Mouse (Mus musculus) stomach, embryonic 15.5 days (tissue): ENCODE data around the gene Rasal1. TPM values are rescaled to one million over a fixed set of nuclear protein-coding genes. Genes with fewer than 3 reads are reported as not detected.

Experiments used
- ATAC-seq: fragments of 200-750 bp; cut with Nextera tagmentation; 2 replicates; pipeline ENCODE4 v1.8.0; 2017; ENCODE audit warnings: low read depth, moderate number of reproducible peaks, moderate TSS enrichment; ENCODE audit not compliant: insufficient read depth, low FRiP score
- H3K27ac ChIP-seq: fragments of 300-500 bp; sonication (generic); 2 replicates; pipeline ENCODE4 v1.5.1; 2015; ENCODE audit warnings: mild to moderate bottlenecking, inconsistent platforms
- H3K27me3 ChIP-seq: fragments of 300-500 bp; sonication (generic); replicated peaks from 2 replicates; pipeline ENCODE4 v1.6.1; 2015; ENCODE audit warnings: inconsistent platforms
- H3K36me3 ChIP-seq: fragments of 300-500 bp; sonication (generic); 2 replicates; pipeline ENCODE4 v1.6.1; 2015; ENCODE audit warnings: inconsistent platforms
- H3K4me1 ChIP-seq: fragments of 300-500 bp; sonication (generic); 2 replicates; pipeline ENCODE4 v1.6.1; 2015; ENCODE audit warnings: inconsistent platforms
- H3K4me2 ChIP-seq: fragments of 300-500 bp; sonication (generic); 2 replicates; pipeline ENCODE4 v1.6.1; 2015; ENCODE audit warnings: mild to moderate bottlenecking, inconsistent platforms
- H3K4me3 ChIP-seq: fragments of 300-500 bp; sonication (generic); replicated peaks from 2 replicates; pipeline ENCODE4 v1.5.1; 2015; ENCODE audit warnings: inconsistent platforms
- H3K9ac ChIP-seq: fragments of 300-500 bp; sonication (generic); 2 replicates; pipeline ENCODE4 v1.6.1; 2015; ENCODE audit warnings: inconsistent platforms
- H3K9me3 ChIP-seq: fragments of 300-500 bp; sonication (generic); 2 replicates; pipeline ENCODE4 v1.6.1; 2016; ENCODE audit warnings: inconsistent platforms
- WGBS: fragments of 180-500 bp; shearing (Covaris S2); methylation state at CpG from one replicate; pipeline ENCODE4 v1.1.7; 2015; 5-methylcytosine and 5-hydroxymethylcytosine counted together
- polyA plus RNA-seq: library from polyadenylated mRNA; unstranded; fragments of >200 nt; fragmentation: Nextera tagmentation; extraction: Ambion mirVana; gene quantifications from 2 replicates; pipeline ENCODE4 v1.2.1, GENCODE M21; 2015

Rasal1 gene
- polyA plus RNA-seq, 1 experiment from 2014 or later = 0.54 TPM

- ATAC-seq = no peak
- Histone ChIP-seq H3K36me3 (no peaks in the 10 kb centered on the region), H3K27ac (no peak overlapping the region), H3K27me3 (peaks cover 20% of the 10 kb centered on the region), H3K9ac (no peak overlapping the region), H3K4me2 (no peak overlapping the region), H3K4me1 (peaks cover 6% of the 10 kb centered on the region; the same call in 1 of the 2 replicates), H3K4me3 (no peak overlapping the region), H3K9me3 (no peaks in the 10 kb centered on the region)
- WGBS = 74% methylated on average over 3 of the region's 3 CpGs
Measured at GRCm38 (mm10) chr5:120687484-120687851, 38.9 kb downstream of the Rasal1 start.

- Histone ChIP-seq H3K9ac (no peak overlapping the region), H3K4me3 (no peak overlapping the region), H3K36me3 (no peaks in the 10 kb centered on the region), H3K4me1 (peaks cover 6% of the 10 kb centered on the region; the same call in 1 of the 2 replicates), H3K27ac (no peak overlapping the region), H3K4me2 (no peak overlapping the region), H3K27me3 (peaks cover 20% of the 10 kb centered on the region), H3K9me3 (no peaks in the 10 kb centered on the region)
- no peak for ATAC-seq
- WGBS = 83% methylated on average over 5 of the region's 5 CpGs
Measured at GRCm38 (mm10) chr5:120687897-120688296, 39.3 kb downstream of the Rasal1 start.

- Histone ChIP-seq H3K27ac (no peak overlapping the region), H3K4me3 (no peak overlapping the region), H3K27me3 (peaks cover 19% of the 10 kb centered on the region), H3K9ac (no peak overlapping the region), H3K9me3 (no peaks in the 10 kb centered on the region), H3K4me1 (0 out of 2 replicates have a peak, but pooled peaks cover under 1% of the 10 kb centered on the region), H3K36me3 (no peaks in the 10 kb centered on the region), H3K4me2 (no peak overlapping the region)
- ATAC-seq = no peak
- WGBS = 26% methylated on average over 4 of the region's 4 CpGs
Measured at GRCm38 (mm10) chr5:120688434-120688833, 39.8 kb downstream of the Rasal1 start.

GRCm38 (mm10) chr5:120690417-120690816 is 41.8 kb downstream of the Rasal1 start:
- Histone ChIP-seq H3K4me3 (no peak overlapping the region), H3K9ac (no peak overlapping the region), H3K4me2 (no peak overlapping the region), H3K4me1 (no peaks in the 10 kb centered on the region), H3K9me3 (no peaks in the 10 kb centered on the region), H3K27me3 (peaks cover 28% of the 10 kb centered on the region), H3K36me3 (no peaks in the 10 kb centered on the region), H3K27ac (no peak overlapping the region)
- no peak for ATAC-seq
- 48% methylated on average over 4 of the region's 4 CpGs for WGBS

- no peaks in the 10 kb centered on the region for H3K4me1 ChIP-seq
- ATAC-seq = no peak
- no peak overlapping the region for H3K27ac ChIP-seq
- H3K36me3 ChIP-seq = no peaks in the 10 kb centered on the region
- no peak overlapping the region for H3K4me2 ChIP-seq
- H3K9ac ChIP-seq = no peak overlapping the region
- no peak overlapping the region for H3K4me3 ChIP-seq
- no peaks in the 10 kb centered on the region for H3K9me3 ChIP-seq
- peaks cover 44% of the 10 kb centered on the region for H3K27me3 ChIP-seq
- 73% methylated on average over 19 of the region's 19 CpGs for WGBS
Measured at GRCm38 (mm10) chr5:120692034-120692433, 43.4 kb downstream of the Rasal1 start.

- H3K9me3 ChIP-seq = no peaks in the 10 kb centered on the region
- no peaks in the 10 kb centered on the region for H3K4me1 ChIP-seq
- no peaks in the 10 kb centered on the region for H3K36me3 ChIP-seq
- H3K27me3 ChIP-seq = peaks cover 51% of the 10 kb centered on the region
- no peak overlapping the region for H3K9ac ChIP-seq
- peak overlapping the region; percentile 16; the same call in 1 of the 2 replicates for H3K4me2 ChIP-seq
- WGBS = 27% methylated on average over 38 of the region's 38 CpGs
- H3K27ac ChIP-seq = no peak overlapping the region
- ATAC-seq = no peak
- H3K4me3 ChIP-seq = peak overlapping the region; percentile 15; the same call in 1 of the 2 replicates
Measured at GRCm38 (mm10) chr5:120693931-120694694, 45.5 kb downstream of the Rasal1 start.

GRCm38 (mm10) chr5:120694695-120695074 is 46.1 kb downstream of the Rasal1 start:
- Histone ChIP-seq H3K27ac (no peak overlapping the region), H3K4me1 (no peaks in the 10 kb centered on the region), H3K4me3 (peak overlapping the region; percentile 15; the same call in 1 of the 2 replicates), H3K27me3 (peaks cover 51% of the 10 kb centered on the region), H3K9ac (no peak overlapping the region), H3K9me3 (no peaks in the 10 kb centered on the region), H3K36me3 (no peaks in the 10 kb centered on the region), H3K4me2 (peak overlapping the region; percentile 16; the same call in 1 of the 2 replicates)
- ATAC-seq = no peak
- 22% methylated on average over 41 of the region's 41 CpGs for WGBS

GRCm38 (mm10) chr5:120696057-120696743 is 47.6 kb downstream of the Rasal1 start:
- Histone ChIP-seq H3K4me2 (no peak overlapping the region), H3K4me3 (no peak overlapping the region), H3K27ac (no peak overlapping the region), H3K9me3 (no peaks in the 10 kb centered on the region), H3K9ac (no peak overlapping the region), H3K36me3 (no peaks in the 10 kb centered on the region), H3K27me3 (peaks cover 51% of the 10 kb centered on the region), H3K4me1 (no peaks in the 10 kb centered on the region)
- 69% methylated on average over 16 of the region's 16 CpGs for WGBS
- ATAC-seq = no peak

- ATAC-seq = no peak
- Histone ChIP-seq H3K27ac (no peak overlapping the region), H3K9me3 (no peaks in the 10 kb centered on the region), H3K36me3 (no peaks in the 10 kb centered on the region), H3K27me3 (peaks cover 51% of the 10 kb centered on the region), H3K4me2 (no peak overlapping the region), H3K4me1 (no peaks in the 10 kb centered on the region), H3K4me3 (no peak overlapping the region), H3K9ac (no peak overlapping the region)
- 51% methylated on average over 4 of the region's 4 CpGs for WGBS
Measured at GRCm38 (mm10) chr5:120696865-120697264, 48.3 kb downstream of the Rasal1 start.

GRCm38 (mm10) chr5:120698181-120698580 is 49.6 kb downstream of the Rasal1 start:
- Histone ChIP-seq H3K9ac (no peak overlapping the region), H3K4me2 (no peak overlapping the region), H3K4me3 (no peak overlapping the region), H3K27ac (no peak overlapping the region), H3K36me3 (no peaks in the 10 kb centered on the region), H3K9me3 (no peaks in the 10 kb centered on the region), H3K27me3 (peaks cover 45% of the 10 kb centered on the region), H3K4me1 (no peaks in the 10 kb centered on the region)
- 42% methylated on average over 3 of the region's 3 CpGs for WGBS
- ATAC-seq = no peak

- 55% methylated on average over 16 of the region's 16 CpGs for WGBS
- Histone ChIP-seq H3K27me3 (peaks cover 38% of the 10 kb centered on the region), H3K4me3 (no peak overlapping the region), H3K27ac (no peak overlapping the region), H3K9ac (no peak overlapping the region), H3K4me2 (no peak overlapping the region), H3K4me1 (no peaks in the 10 kb centered on the region), H3K36me3 (no peaks in the 10 kb centered on the region), H3K9me3 (no peaks in the 10 kb centered on the region)
- ATAC-seq = 0 out of 2 replicates have a peak, but pooled peaks have one; percentile 29
Measured at GRCm38 (mm10) chr5:120698801-120699391, 50.3 kb downstream of the Rasal1 start.
